Mouse (Mus musculus) limb, embryonic 13.5 days (tissue): ENCODE results near the gene Atxn3. TPM values are rescaled to one million over a fixed set of nuclear protein-coding genes. Genes with fewer than 3 reads are reported as not detected.

Source experiments
- ATAC-seq: fragments of 200-750 bp; cut with Nextera tagmentation; 2 replicates; pipeline ENCODE4 v1.8.0; 2017; ENCODE audit warnings: low read depth, moderate number of reproducible peaks, moderate TSS enrichment; ENCODE audit not compliant: low FRiP score
- H3K27ac ChIP-seq: fragments of 300-500 bp; sonication (generic); 2 replicates; pipeline ENCODE4 v1.5.1; 2015; ENCODE audit warnings: inconsistent platforms, mild to moderate bottlenecking, moderate library complexity
- H3K27me3 ChIP-seq: fragments of 300-500 bp; sonication (generic); 2 replicates; pipeline ENCODE4 v1.6.1; 2015; ENCODE audit warnings: mild to moderate bottlenecking, inconsistent platforms
- H3K36me3 ChIP-seq: fragments of 300-500 bp; sonication (generic); 2 replicates; pipeline ENCODE4 v1.6.1; 2015; ENCODE audit warnings: inconsistent platforms, mild to moderate bottlenecking, moderate library complexity
- H3K4me1 ChIP-seq: fragments of 300-500 bp; sonication (generic); 2 replicates; pipeline ENCODE4 v1.6.1; 2015; ENCODE audit warnings: inconsistent platforms
- H3K4me2 ChIP-seq: fragments of 300-500 bp; sonication (generic); replicated peaks from 2 replicates; pipeline ENCODE4 v1.6.1; 2015; ENCODE audit warnings: inconsistent platforms, mild to moderate bottlenecking, moderate library complexity
- H3K4me3 ChIP-seq: fragments of 300-500 bp; sonication (generic); 2 replicates; pipeline ENCODE4 v1.5.1; 2015; ENCODE audit warnings: moderate library complexity, mild to moderate bottlenecking, inconsistent platforms
- H3K9ac ChIP-seq: fragments of 300-500 bp; sonication (generic); 2 replicates; pipeline ENCODE4 v1.6.1; 2015; ENCODE audit warnings: mild to moderate bottlenecking, inconsistent platforms
- H3K9me3 ChIP-seq: fragments of 300-500 bp; sonication (generic); 2 replicates; pipeline ENCODE4 v1.6.1; 2016; ENCODE audit warnings: inconsistent platforms
- WGBS: fragments of 180-500 bp; shearing (Covaris S2); methylation state at CpG from one replicate; pipeline ENCODE4 v1.1.7; 2015; 5-methylcytosine and 5-hydroxymethylcytosine counted together
- polyA plus RNA-seq: library from polyadenylated mRNA; unstranded; fragments of >200 nt; fragmentation: Nextera tagmentation; extraction: Ambion mirVana; gene quantifications from 2 replicates; pipeline ENCODE4 v1.2.1, GENCODE M21; 2015

Gene Atxn3
- polyA plus RNA-seq, 1 experiment from 2014 or later, result 9.8 TPM

GRCm38 (mm10) chr12:101904906-101905305 lies 53.1 kb downstream of the Atxn3 start:
- Histone ChIP-seq H3K4me1 (no peaks in the 10 kb centered on the region), H3K27ac (no peak overlapping the region), H3K27me3 (no peaks in the 10 kb centered on the region), H3K4me2 (no peak overlapping the region), H3K36me3 (peaks cover 51% of the 10 kb centered on the region), H3K9ac (no peak overlapping the region), H3K4me3 (no peak overlapping the region), H3K9me3 (no peaks in the 10 kb centered on the region)
- WGBS, result 84% methylated on average over 4 of the region's 4 CpGs
- ATAC-seq, result no peak

GRCm38 (mm10) chr12:101904170-101904569 lies 53.9 kb downstream of the Atxn3 start:
- Histone ChIP-seq H3K4me1 (no peaks in the 10 kb centered on the region), H3K4me3 (no peak overlapping the region), H3K36me3 (peaks cover 49% of the 10 kb centered on the region), H3K9ac (no peak overlapping the region), H3K27me3 (no peaks in the 10 kb centered on the region), H3K4me2 (no peak overlapping the region), H3K27ac (no peak overlapping the region), H3K9me3 (no peaks in the 10 kb centered on the region)
- 88% methylated on average over 3 of the region's 3 CpGs for WGBS
- ATAC-seq, result no peak

- Histone ChIP-seq H3K9me3 (no peaks in the 10 kb centered on the region), H3K27ac (no peak overlapping the region), H3K27me3 (no peaks in the 10 kb centered on the region), H3K36me3 (peaks cover 36% of the 10 kb centered on the region), H3K4me1 (no peaks in the 10 kb centered on the region), H3K4me2 (no peak overlapping the region), H3K4me3 (no peak overlapping the region), H3K9ac (no peak overlapping the region)
- no peak for ATAC-seq
- WGBS, result 93% methylated on average over 2 of the region's 2 CpGs
These were observed 58.3 kb downstream of the Atxn3 start for GRCm38 (mm10) chr12:101899671-101900245.

GRCm38 (mm10) chr12:101898966-101899365 lies 59.1 kb downstream of the Atxn3 start:
- WGBS, result 97% methylated on average over 8 of the region's 8 CpGs
- Histone ChIP-seq H3K9ac (no peak overlapping the region), H3K36me3 (peaks cover 40% of the 10 kb centered on the region), H3K27ac (no peak overlapping the region), H3K27me3 (no peaks in the 10 kb centered on the region), H3K4me2 (no peak overlapping the region), H3K9me3 (no peaks in the 10 kb centered on the region), H3K4me1 (no peaks in the 10 kb centered on the region), H3K4me3 (no peak overlapping the region)
- no peak for ATAC-seq

- Histone ChIP-seq H3K9ac (no peak overlapping the region), H3K9me3 (no peaks in the 10 kb centered on the region), H3K36me3 (peaks cover 46% of the 10 kb centered on the region), H3K4me2 (no peak overlapping the region), H3K27ac (no peak overlapping the region), H3K4me3 (no peak overlapping the region), H3K27me3 (no peaks in the 10 kb centered on the region), H3K4me1 (no peaks in the 10 kb centered on the region)
- no peak for ATAC-seq
- 88% methylated on average over 7 of the region's 7 CpGs for WGBS
These were observed 60.9 kb downstream of the Atxn3 start for GRCm38 (mm10) chr12:101897113-101897512.

GRCm38 (mm10) chr12:101893296-101893695 lies 64.8 kb downstream of the Atxn3 start:
- Histone ChIP-seq H3K36me3 (peaks cover 59% of the 10 kb centered on the region), H3K4me3 (no peak overlapping the region), H3K27me3 (no peaks in the 10 kb centered on the region), H3K4me1 (no peaks in the 10 kb centered on the region), H3K9ac (no peak overlapping the region), H3K27ac (no peak overlapping the region), H3K4me2 (no peak overlapping the region), H3K9me3 (no peaks in the 10 kb centered on the region)
- no peak for ATAC-seq
- WGBS, result 90% methylated on average over 8 of the region's 8 CpGs

- no peak overlapping the region for H3K4me3 ChIP-seq
- H3K4me1 ChIP-seq, result no peaks in the 10 kb centered on the region
- H3K9ac ChIP-seq, result no peak overlapping the region
- peaks cover 61% of the 10 kb centered on the region for H3K36me3 ChIP-seq
- H3K4me2 ChIP-seq, result no peak overlapping the region
- H3K9me3 ChIP-seq, result no peaks in the 10 kb centered on the region
- WGBS, result 96% methylated on average over 2 of the region's 2 CpGs
- H3K27ac ChIP-seq, result no peak overlapping the region
- no peak for ATAC-seq
- H3K27me3 ChIP-seq, result no peaks in the 10 kb centered on the region
These were observed 65.2 kb downstream of the Atxn3 start for GRCm38 (mm10) chr12:101892832-101893231.

GRCm38 (mm10) chr12:101891066-101891465 lies 67.0 kb downstream of the Atxn3 start:
- Histone ChIP-seq H3K4me1 (no peaks in the 10 kb centered on the region), H3K4me2 (no peak overlapping the region), H3K4me3 (no peak overlapping the region), H3K9me3 (no peaks in the 10 kb centered on the region), H3K27me3 (no peaks in the 10 kb centered on the region), H3K9ac (no peak overlapping the region), H3K27ac (no peak overlapping the region), H3K36me3 (peaks cover 65% of the 10 kb centered on the region)
- no peak for ATAC-seq
- WGBS, result 92% methylated on average over 5 of the region's 5 CpGs

GRCm38 (mm10) chr12:101889351-101889750 lies 68.7 kb downstream of the Atxn3 start:
- WGBS, result 97% methylated on average over 3 of the region's 3 CpGs
- no peak overlapping the region for H3K9ac ChIP-seq
- no peaks in the 10 kb centered on the region for H3K9me3 ChIP-seq
- ATAC-seq, result no peak
- no peaks in the 10 kb centered on the region for H3K27me3 ChIP-seq
- no peak overlapping the region for H3K4me3 ChIP-seq
- H3K4me1 ChIP-seq, result no peaks in the 10 kb centered on the region
- H3K4me2 ChIP-seq, result no peak overlapping the region
- H3K27ac ChIP-seq, result no peak overlapping the region
- H3K36me3 ChIP-seq, result peaks cover 76% of the 10 kb centered on the region

- Histone ChIP-seq H3K27ac (no peak overlapping the region), H3K9me3 (no peaks in the 10 kb centered on the region), H3K27me3 (no peaks in the 10 kb centered on the region), H3K4me1 (no peaks in the 10 kb centered on the region), H3K9ac (no peak overlapping the region), H3K4me3 (no peak overlapping the region), H3K36me3 (peaks cover 80% of the 10 kb centered on the region), H3K4me2 (no peak overlapping the region)
- ATAC-seq, result no peak
- 86% methylated on average over 2 of the region's 2 CpGs for WGBS
These were observed 69.7 kb downstream of the Atxn3 start for GRCm38 (mm10) chr12:101888312-101888711.

GRCm38 (mm10) chr12:101884926-101885325 lies 73.1 kb downstream of the Atxn3 start:
- H3K36me3 ChIP-seq, result peaks cover 69% of the 10 kb centered on the region

GRCm38 (mm10) chr12:101876374-101876773 lies 81.7 kb downstream of the Atxn3 start:
- Histone ChIP-seq H3K9ac (no peak overlapping the region), H3K27me3 (no peaks in the 10 kb centered on the region), H3K4me3 (no peak overlapping the region), H3K9me3 (no peaks in the 10 kb centered on the region), H3K4me2 (no peak overlapping the region), H3K27ac (no peak overlapping the region), H3K36me3 (peaks cover 51% of the 10 kb centered on the region), H3K4me1 (no peaks in the 10 kb centered on the region)
- 91% methylated on average over 2 of the region's 2 CpGs for WGBS
- no peak for ATAC-seq

More at GRCm38 (mm10) chr12:101884926-101885325, 73.1 kb downstream of the Atxn3 start:
- no peak overlapping the region for H3K4me3 ChIP-seq
- H3K27ac ChIP-seq, result no peak overlapping the region
- WGBS, result 94% methylated on average over 7 of the region's 7 CpGs
- no peak for ATAC-seq
- H3K9me3 ChIP-seq, result no peaks in the 10 kb centered on the region
- no peak overlapping the region for H3K4me2 ChIP-seq
- no peaks in the 10 kb centered on the region for H3K27me3 ChIP-seq
- no peak overlapping the region for H3K9ac ChIP-seq
- no peaks in the 10 kb centered on the region for H3K4me1 ChIP-seq

GRCm38 (mm10) chr12:101875107-101875506 lies 82.9 kb downstream of the Atxn3 start:
- Histone ChIP-seq H3K36me3 (peaks cover 50% of the 10 kb centered on the region), H3K4me3 (no peak overlapping the region), H3K4me2 (no peak overlapping the region), H3K27ac (no peak overlapping the region), H3K27me3 (no peaks in the 10 kb centered on the region), H3K4me1 (no peaks in the 10 kb centered on the region), H3K9ac (no peak overlapping the region), H3K9me3 (no peaks in the 10 kb centered on the region)
- WGBS, result 60% methylated on average over 1 of the region's 1 CpGs
- ATAC-seq, result no peak
